Mouse (Mus musculus) erythroblast, embryonic 14.5 days (primary cell): ENCODE data around the gene Nav1.

ENCODE experiments used
- GATA1 ChIP-seq: IDR thresholded peaks from 2 replicates; pipeline ENCODE4 v1.6.1; 2012; ENCODE audit warnings: low read length, inconsistent platforms, mixed read lengths
- TAL1 ChIP-seq: IDR thresholded peaks from 3 replicates; pipeline ENCODE4 v1.6.1; 2012; ENCODE audit warnings: low read length, inconsistent platforms, mixed read lengths

DNA sequence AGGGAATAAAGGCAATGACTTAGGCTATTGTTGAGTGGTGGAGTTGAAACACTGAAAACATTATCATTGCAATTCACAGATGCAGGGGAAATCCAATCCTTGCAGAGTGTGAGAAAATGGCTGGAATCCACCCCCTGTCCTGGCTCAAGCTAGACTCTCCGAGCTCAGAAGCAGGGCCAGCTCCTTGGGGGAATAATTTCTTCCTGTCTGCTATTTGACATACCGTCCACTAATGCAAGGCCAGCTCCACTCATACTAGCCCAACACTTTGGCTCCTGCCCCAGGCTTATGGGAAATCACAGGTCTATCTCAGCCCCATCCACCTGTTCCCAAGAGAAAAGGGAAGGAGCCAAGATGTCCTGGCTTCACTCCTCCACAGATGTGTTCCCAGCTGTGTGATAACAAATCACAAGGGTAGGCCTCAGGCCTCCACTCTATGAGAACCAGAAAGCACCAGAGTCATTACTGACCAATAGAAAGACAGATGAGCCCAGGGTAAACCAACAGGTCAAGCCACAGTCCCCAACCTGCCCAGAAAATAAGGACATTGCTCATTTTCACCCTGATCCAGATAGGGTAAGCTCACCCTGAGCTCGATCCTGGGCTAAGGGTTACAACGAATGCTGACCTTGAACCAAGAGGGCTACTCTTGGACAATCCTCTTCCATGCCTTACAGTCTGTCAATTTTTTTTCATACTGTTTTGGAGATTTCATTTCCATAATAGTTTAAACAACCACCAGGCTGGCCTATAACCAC is 32.5 kb downstream of the Nav1 start:
- no peak for TF ChIP-seq GATA1
- TF ChIP-seq TAL1, result no peak
